Mouse (Mus musculus) ES-E14 (cell line): Measurements from ENCODE around the gene Inpp4b. TPM values are rescaled to one million over a fixed set of nuclear protein-coding genes. Genes with fewer than 3 reads are reported as not detected.

Source experiments
- DNase-seq: peaks from one replicate; pipeline ENCODE4 v3.0.0-alpha.2; 2013; ENCODE audit warnings: low read depth, low spot score
- H3K27ac ChIP-seq: 2 replicates; pipeline ENCODE4 v1.5.1; 2012; ENCODE audit warnings: low read depth, mild to moderate bottlenecking, low read length, moderate library complexity, mixed read lengths; ENCODE audit not compliant: poor library complexity, insufficient read depth, severe bottlenecking
- H3K36me3 ChIP-seq: 2 replicates; pipeline ENCODE4 v1.6.1; 2012; ENCODE audit warnings: mild to moderate bottlenecking, low read length, moderate library complexity, mixed read lengths; ENCODE audit not compliant: control insufficient read depth, poor library complexity, insufficient read depth, severe bottlenecking
- H3K4me1 ChIP-seq, 2 experiments: fragments of 150-350 bp in 1 of 2; sonication (generic) in 1 of 2; 2 replicates each; pipeline ENCODE4 v1.6.1; 2012; ENCODE audit warnings: low read length in 2 of 2, mild to moderate bottlenecking in 1 of 2, mixed read lengths in 1 of 2; ENCODE audit not compliant: control insufficient read depth in 2 of 2, insufficient read depth in 2 of 2, poor library complexity in 1 of 2
- H3K4me3 ChIP-seq, 2 experiments: fragments of 150-350 bp in 1 of 2; sonication (generic) in 1 of 2; 2 replicates each; pipeline ENCODE4 v1.5.1; 2012; ENCODE audit warnings: low read length in 2 of 2, low read depth in 1 of 2, mild to moderate bottlenecking in 1 of 2, mixed read lengths in 1 of 2; ENCODE audit not compliant: insufficient read depth in 1 of 2, poor library complexity in 1 of 2, severe bottlenecking in 1 of 2
- H3K9ac ChIP-seq: 2 replicates; pipeline ENCODE4 v1.6.1; 2012; ENCODE audit warnings: low read depth, mild to moderate bottlenecking, low read length, mixed read lengths; ENCODE audit not compliant: poor library complexity, insufficient read depth, severe bottlenecking
- H3K9me3 ChIP-seq: fragments of 150-350 bp; sonication (generic); 2 replicates; pipeline ENCODE4 v1.6.1; 2012; ENCODE audit warnings: low read depth, mild to moderate bottlenecking, low read length; ENCODE audit not compliant: control insufficient read depth, insufficient read depth
- CHD2 ChIP-seq: IDR thresholded peaks from 2 replicates; pipeline ENCODE4 v1.6.1; 2014; ENCODE audit warnings: mild to moderate bottlenecking, low read depth, low read length, inconsistent platforms
- HCFC1 ChIP-seq: IDR thresholded peaks from 2 replicates; pipeline ENCODE4 v1.6.1; 2012; ENCODE audit warnings: low read length, inconsistent platforms, borderline replicate concordance; ENCODE audit not compliant: insufficient read depth
- MAFK ChIP-seq: IDR thresholded peaks from 2 replicates; pipeline ENCODE4 v1.6.1; 2014; ENCODE audit warnings: mild to moderate bottlenecking, low read depth, low read length, inconsistent platforms; ENCODE audit not compliant: insufficient read depth
- ZC3H11A ChIP-seq: IDR thresholded peaks from 2 replicates; pipeline ENCODE4 v1.6.1; 2012; ENCODE audit warnings: low read depth, mild to moderate bottlenecking, inconsistent platforms, low read length, borderline replicate concordance
- ZNF384 ChIP-seq: IDR thresholded peaks from 2 replicates; pipeline ENCODE4 v1.6.1; 2012; ENCODE audit warnings: low read depth, low read length, inconsistent platforms
- in situ Hi-C, 2 experiments: fragments of 600-800 bp; cut with MboI; formaldehyde crosslinking; loops; one replicate each; pipeline ENCODE4 v1.15.1; 2025; ENCODE audit warnings: low sequenced_read_pairs in 2 of 2, inconsistent platforms in 1 of 2; ENCODE audit not compliant: unreplicated experiment in 2 of 2
- total RNA-seq: library from RNA; depleted of rRNA; stranded (reverse); fragments of 300-350 nt; gene quantifications from 2 replicates; pipeline ENCODE4 v1.2.3, GENCODE M21; 2012

Gene Inpp4b
- total RNA-seq, 1 experiment = 0.98 TPM

DNA sequence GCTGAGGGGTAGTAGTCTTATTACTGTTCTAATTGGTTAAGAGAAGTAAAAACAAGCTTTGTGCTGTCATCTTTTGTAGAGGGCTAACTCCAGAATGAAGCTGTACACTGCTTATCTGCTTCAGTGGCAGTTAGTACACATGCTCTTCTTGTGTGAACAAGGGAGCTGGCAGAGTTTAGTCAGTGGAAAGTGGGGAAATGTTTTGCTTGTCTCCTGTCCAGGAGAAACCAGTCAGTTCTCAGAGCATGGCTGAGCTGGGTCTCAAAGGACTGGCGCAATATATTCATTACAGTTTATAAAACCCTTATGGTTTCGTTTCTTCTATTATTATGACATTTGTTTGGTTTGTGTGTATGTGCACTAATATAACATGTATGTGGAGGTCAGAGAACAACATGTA is 610.7 kb downstream of the Inpp4b start:
- no peaks in the 10 kb centered on the region for H3K9me3 ChIP-seq
- H3K4me1 ChIP-seq = no peaks in the 10 kb centered on the region
- in situ Hi-C loops = no loop called here
- no peaks in the 10 kb centered on the region for H3K36me3 ChIP-seq
- H3K4me3 ChIP-seq = no peak overlapping the region
- DNase-seq = no peak
- no peak overlapping the region for H3K9ac ChIP-seq
- TF ChIP-seq HCFC1 = no peak
- TF ChIP-seq ZC3H11A = no peak
- no peak for TF ChIP-seq MAFK
- TF ChIP-seq CHD2 = no peak
- no peak for TF ChIP-seq ZNF384
- H3K27ac ChIP-seq = no peak overlapping the region

DNA sequence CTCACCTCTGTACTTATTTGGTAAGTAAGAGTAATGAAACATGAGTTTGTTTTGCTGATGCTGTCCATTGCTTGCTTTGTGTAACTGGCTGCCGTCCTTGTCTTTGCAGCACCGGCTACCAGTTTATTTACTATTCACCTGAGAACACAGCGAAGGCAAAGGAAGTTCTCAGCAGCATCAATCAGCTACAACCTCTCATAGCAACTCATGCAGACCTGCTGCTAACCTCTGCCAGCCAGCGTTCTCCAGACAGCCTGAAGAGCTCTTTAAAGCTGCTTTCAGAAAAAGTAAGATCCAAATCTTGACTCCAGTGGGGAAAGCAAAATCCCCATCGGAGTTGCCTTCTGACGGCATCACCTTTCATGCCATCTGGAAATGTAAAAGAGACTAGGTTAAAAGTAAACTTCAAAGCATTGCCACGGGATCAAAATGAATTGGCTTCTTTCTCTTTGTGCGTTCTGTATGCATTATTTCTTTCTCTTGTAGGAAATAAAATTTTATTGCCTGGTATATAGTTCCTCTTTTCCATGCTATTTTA is 642.8 kb downstream of the Inpp4b start:
- H3K4me3 ChIP-seq = no peak overlapping the region
- H3K4me1 ChIP-seq = no peaks in the 10 kb centered on the region
- TF ChIP-seq CHD2 = no peak
- TF ChIP-seq HCFC1 = no peak
- no peak for TF ChIP-seq ZC3H11A
- no peak for TF ChIP-seq MAFK
- no peak for TF ChIP-seq ZNF384
- H3K36me3 ChIP-seq = no peaks in the 10 kb centered on the region
- in situ Hi-C loops = no loop called here
- H3K9me3 ChIP-seq = no peaks in the 10 kb centered on the region
- DNase-seq = no peak
- H3K9ac ChIP-seq = no peak overlapping the region
- no peak overlapping the region for H3K27ac ChIP-seq

DNA sequence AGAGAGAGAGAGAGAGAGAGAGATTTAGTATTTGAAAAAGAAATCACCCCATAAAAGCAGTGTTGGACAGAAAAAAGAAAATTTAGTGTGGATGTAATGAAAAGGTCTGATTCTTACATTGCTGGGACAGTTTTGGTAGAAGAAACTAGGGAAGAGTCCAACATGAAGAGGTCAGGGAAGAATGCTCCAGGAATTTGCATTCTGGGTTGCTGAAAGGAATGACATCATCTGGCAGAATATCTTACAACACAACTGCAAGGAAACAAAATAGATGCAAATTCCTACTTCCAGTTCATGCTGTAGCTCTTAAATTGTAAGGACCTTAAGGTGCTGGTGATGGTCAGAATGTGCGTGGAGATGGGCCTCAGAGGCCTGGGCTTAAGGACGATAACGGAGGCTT is 650.6 kb downstream of the Inpp4b start:
- no peak overlapping the region for H3K4me3 ChIP-seq
- in situ Hi-C loops = no loop called here

DNA sequence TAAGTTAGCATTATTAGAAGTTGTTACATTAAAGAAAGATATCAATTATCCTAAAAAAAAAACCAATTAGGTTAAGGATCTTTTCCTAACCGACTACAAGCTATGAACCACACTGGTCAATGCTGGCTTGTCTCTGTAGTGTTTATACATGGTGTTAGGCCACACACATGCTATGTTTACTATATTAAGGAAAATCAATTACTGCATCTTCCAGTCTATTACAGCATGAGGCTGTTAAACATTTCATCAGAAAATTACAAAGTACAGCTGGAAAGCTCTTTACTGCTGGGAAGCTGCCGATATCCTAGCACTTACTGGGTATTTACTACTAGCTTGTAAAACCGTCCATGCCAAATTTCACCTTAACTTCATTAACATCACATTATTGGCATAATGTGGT is 653.9 kb downstream of the Inpp4b start:
- no peaks in the 10 kb centered on the region for H3K9me3 ChIP-seq
- no peak overlapping the region for H3K27ac ChIP-seq
- no peak overlapping the region for H3K9ac ChIP-seq
- no peak for DNase-seq
- H3K4me3 ChIP-seq = no peak overlapping the region
- in situ Hi-C loops = no loop called here
- H3K4me1 ChIP-seq = no peaks in the 10 kb centered on the region
- TF ChIP-seq CHD2 (no peak), HCFC1 (no peak), ZC3H11A (no peak), ZNF384 (no peak), MAFK (no peak)
- H3K36me3 ChIP-seq = no peaks in the 10 kb centered on the region

More for the DNA sequence above, 650.6 kb downstream of the Inpp4b start:
- no peak overlapping the region for H3K9ac ChIP-seq
- TF ChIP-seq HCFC1 (no peak), ZNF384 (no peak), CHD2 (no peak), ZC3H11A (no peak), MAFK (no peak)
- no peaks in the 10 kb centered on the region for H3K36me3 ChIP-seq
- no peak overlapping the region for H3K27ac ChIP-seq
- H3K9me3 ChIP-seq = no peaks in the 10 kb centered on the region
- H3K4me1 ChIP-seq = no peaks in the 10 kb centered on the region
- DNase-seq = no peak

DNA sequence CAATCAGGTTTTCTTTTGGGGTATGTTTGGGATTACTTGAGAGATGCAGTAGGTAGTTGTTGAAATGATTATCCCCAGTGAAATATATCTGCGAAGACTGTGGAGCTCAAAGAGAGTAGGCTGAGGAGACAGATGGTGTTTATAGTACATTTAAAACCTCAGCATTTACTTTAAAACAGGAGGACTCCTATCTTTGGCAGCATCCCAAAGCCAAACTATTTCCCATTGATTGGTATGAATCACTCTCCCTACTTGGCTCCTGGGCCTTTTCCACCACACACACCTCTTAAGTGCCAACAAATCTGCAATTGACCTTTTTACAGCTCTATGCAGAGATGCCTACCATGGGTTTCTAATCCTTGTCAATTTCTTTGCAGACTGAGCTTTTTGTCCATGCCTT is 654.5 kb downstream of the Inpp4b start:
- no peak overlapping the region for H3K9ac ChIP-seq
- no peak overlapping the region for H3K4me3 ChIP-seq
- DNase-seq = no peak
- H3K36me3 ChIP-seq = no peaks in the 10 kb centered on the region
- H3K9me3 ChIP-seq = no peaks in the 10 kb centered on the region
- H3K27ac ChIP-seq = no peak overlapping the region
- no peak for TF ChIP-seq ZNF384
- TF ChIP-seq ZC3H11A = no peak
- no peak for TF ChIP-seq MAFK
- TF ChIP-seq HCFC1 = no peak
- TF ChIP-seq CHD2 = no peak
- in situ Hi-C loops = no loop called here
- H3K4me1 ChIP-seq = no peaks in the 10 kb centered on the region
